Mouse (Mus musculus) hindbrain, embryonic 12.5 days (tissue): ENCODE results near the gene Man2a1. TPM values are rescaled to one million over a fixed set of nuclear protein-coding genes. Genes with fewer than 3 reads are reported as not detected.
"Not testable (repeated sequence)": the region's sequence is repeated elsewhere in the genome, so short reads cannot be mapped to it uniquely, and the experiment has no call there.

Experiments
- ATAC-seq: fragments of 200-750 bp; cut with Nextera tagmentation; 2 replicates; pipeline ENCODE4 v1.8.0; 2017; ENCODE audit warnings: moderate TSS enrichment; ENCODE audit not compliant: low FRiP score
- H3K27ac ChIP-seq: fragments of 300-500 bp; sonication (generic); 2 replicates; pipeline ENCODE4 v1.5.1; 2016; ENCODE audit warnings: mild to moderate bottlenecking
- H3K27me3 ChIP-seq: fragments of 300-500 bp; sonication (generic); 2 replicates; pipeline ENCODE4 v1.6.1; 2016; ENCODE audit warnings: mild to moderate bottlenecking
- H3K36me3 ChIP-seq: fragments of 300-500 bp; sonication (generic); 2 replicates; pipeline ENCODE4 v1.6.1; 2016; ENCODE audit warnings: mild to moderate bottlenecking
- H3K4me1 ChIP-seq: fragments of 300-500 bp; sonication (generic); 2 replicates; pipeline ENCODE4 v1.6.1; 2016
- H3K4me2 ChIP-seq: fragments of 300-500 bp; sonication (generic); replicated peaks from 2 replicates; pipeline ENCODE4 v1.6.1; 2016; ENCODE audit warnings: mild to moderate bottlenecking
- H3K4me3 ChIP-seq: fragments of 300-500 bp; sonication (generic); 2 replicates; pipeline ENCODE4 v1.5.1; 2016; ENCODE audit warnings: mild to moderate bottlenecking
- H3K9ac ChIP-seq: fragments of 300-500 bp; sonication (generic); 2 replicates; pipeline ENCODE4 v1.6.1; 2016; ENCODE audit warnings: mild to moderate bottlenecking, moderate library complexity
- H3K9me3 ChIP-seq: fragments of 300-500 bp; sonication (generic); replicated peaks from 2 replicates; pipeline ENCODE4 v1.6.1; 2016; ENCODE audit warnings: mild to moderate bottlenecking
- WGBS: fragments of 180-500 bp; shearing (Covaris S2); methylation state at CpG from one replicate; pipeline ENCODE4 v1.1.7; 2016; 5-methylcytosine and 5-hydroxymethylcytosine counted together
- polyA plus RNA-seq: library from polyadenylated mRNA; unstranded; fragments of >200 nt; fragmentation: Nextera tagmentation; extraction: Ambion mirVana; gene quantifications from 2 replicates; pipeline ENCODE4 v1.2.1, GENCODE M21; 2016

The Man2a1 gene
- polyA plus RNA-seq, 1 experiment from 2014 or later, result 6.5 TPM

- Histone ChIP-seq H3K36me3 (peaks cover 2% of the 10 kb centered on the region; the same call in 1 of the 2 replicates), H3K4me1 (no peaks in the 10 kb centered on the region), H3K9me3 (no peaks in the 10 kb centered on the region), H3K27ac (no peak overlapping the region), H3K9ac (no peak overlapping the region), H3K4me2 (no peak overlapping the region), H3K4me3 (no peak overlapping the region), H3K27me3 (no peaks in the 10 kb centered on the region)
- ATAC-seq, result no peak
- WGBS, result 93% methylated on average over 13 of the region's 13 CpGs
Measured at GRCm38 (mm10) chr17:64752126-64753019, 151.8 kb downstream of the Man2a1 start.

- H3K36me3 ChIP-seq, result peaks cover 2% of the 10 kb centered on the region; the same call in 1 of the 2 replicates
- H3K9ac ChIP-seq, result no peak overlapping the region
- no peak overlapping the region for H3K4me3 ChIP-seq
- WGBS, result 88% methylated on average over 6 of the region's 6 CpGs
- no peaks in the 10 kb centered on the region for H3K9me3 ChIP-seq
- H3K27me3 ChIP-seq, result no peaks in the 10 kb centered on the region
- H3K4me2 ChIP-seq, result no peak overlapping the region
- no peak overlapping the region for H3K27ac ChIP-seq
- ATAC-seq, result no peak
- no peaks in the 10 kb centered on the region for H3K4me1 ChIP-seq
Measured at GRCm38 (mm10) chr17:64753507-64753906, 153.0 kb downstream of the Man2a1 start.

DNA sequence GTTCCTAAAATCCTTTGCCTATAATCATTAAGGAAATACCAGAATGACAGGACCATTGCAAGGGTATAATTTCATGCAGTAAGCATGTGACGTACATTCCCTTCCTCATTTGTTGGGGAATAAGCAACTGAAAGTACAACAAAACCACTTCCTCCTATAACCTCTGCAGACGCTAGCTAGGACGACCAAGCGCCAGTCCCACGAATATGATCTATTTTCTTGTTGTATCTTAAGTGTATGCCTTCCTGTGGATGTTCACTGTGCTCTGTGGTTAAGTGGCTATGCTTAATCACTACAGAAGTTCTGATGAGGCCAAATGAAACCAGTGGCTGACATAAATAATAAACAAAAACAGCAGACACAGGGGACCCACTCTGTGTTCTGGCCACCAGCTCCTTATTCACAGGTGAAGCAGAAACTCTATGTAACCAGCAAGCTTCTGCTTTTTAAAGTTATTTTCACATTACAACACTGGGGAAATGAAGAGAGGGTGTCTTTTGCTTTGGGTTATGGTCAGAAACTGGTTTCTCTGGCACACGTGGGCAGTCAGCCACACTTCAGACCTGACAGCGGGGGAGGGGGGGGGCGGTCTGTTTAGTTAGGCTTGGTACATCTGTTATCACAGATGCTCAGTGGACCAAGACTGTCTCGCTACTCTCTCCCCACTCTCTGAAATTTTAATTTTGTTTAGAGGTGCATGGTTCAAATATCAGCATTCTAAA is 153.8 kb downstream of the Man2a1 start:
- H3K4me3 ChIP-seq, result no peak overlapping the region
- H3K4me2 ChIP-seq, result no peak overlapping the region
- no peaks in the 10 kb centered on the region for H3K9me3 ChIP-seq
- H3K27me3 ChIP-seq, result no peaks in the 10 kb centered on the region
- ATAC-seq, result no peak
- no peaks in the 10 kb centered on the region for H3K4me1 ChIP-seq
- no peak overlapping the region for H3K27ac ChIP-seq
- peaks cover 2% of the 10 kb centered on the region; the same call in 1 of the 2 replicates for H3K36me3 ChIP-seq
- 72% methylated on average over 9 of the region's 9 CpGs for WGBS
- H3K9ac ChIP-seq, result no peak overlapping the region

- no peaks in the 10 kb centered on the region for H3K9me3 ChIP-seq
- no peak overlapping the region for H3K27ac ChIP-seq
- no peaks in the 10 kb centered on the region for H3K4me1 ChIP-seq
- H3K9ac ChIP-seq, result no peak overlapping the region
- no peaks in the 10 kb centered on the region for H3K27me3 ChIP-seq
- ATAC-seq, result no peak
- 81% methylated on average over 5 of the region's 5 CpGs for WGBS
- peaks cover 2% of the 10 kb centered on the region; the same call in 1 of the 2 replicates for H3K36me3 ChIP-seq
- H3K4me3 ChIP-seq, result no peak overlapping the region
- no peak overlapping the region for H3K4me2 ChIP-seq
Measured at GRCm38 (mm10) chr17:64755191-64755590, 154.7 kb downstream of the Man2a1 start.

DNA sequence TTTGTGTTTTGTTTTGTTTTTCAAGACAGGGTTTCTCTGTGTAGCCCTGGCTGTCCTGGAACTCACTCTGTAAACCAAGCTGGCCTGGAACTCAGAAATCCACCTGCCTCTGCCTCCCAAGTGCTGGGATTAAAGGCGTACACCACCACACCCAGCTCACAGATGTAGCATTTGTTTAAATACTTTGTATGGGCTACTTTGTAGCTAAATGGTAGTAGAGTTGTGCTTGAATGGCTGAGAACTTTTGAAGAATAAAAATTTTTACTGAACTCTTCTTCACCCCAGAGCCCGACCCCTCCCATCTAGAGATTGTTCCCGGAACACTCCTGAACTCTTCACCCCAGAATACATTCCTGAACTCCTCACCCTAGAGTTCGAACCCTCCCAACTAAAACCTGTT is 162.1 kb downstream of the Man2a1 start:
- not testable (repeated sequence) for ATAC-seq, H3K36me3 ChIP-seq, H3K4me1 ChIP-seq, H3K4me2 ChIP-seq, H3K4me3 ChIP-seq, H3K9ac ChIP-seq, H3K9me3 ChIP-seq, H3K27ac ChIP-seq, H3K27me3 ChIP-seq
- 91% methylated on average over 4 of the region's 4 CpGs for WGBS

DNA sequence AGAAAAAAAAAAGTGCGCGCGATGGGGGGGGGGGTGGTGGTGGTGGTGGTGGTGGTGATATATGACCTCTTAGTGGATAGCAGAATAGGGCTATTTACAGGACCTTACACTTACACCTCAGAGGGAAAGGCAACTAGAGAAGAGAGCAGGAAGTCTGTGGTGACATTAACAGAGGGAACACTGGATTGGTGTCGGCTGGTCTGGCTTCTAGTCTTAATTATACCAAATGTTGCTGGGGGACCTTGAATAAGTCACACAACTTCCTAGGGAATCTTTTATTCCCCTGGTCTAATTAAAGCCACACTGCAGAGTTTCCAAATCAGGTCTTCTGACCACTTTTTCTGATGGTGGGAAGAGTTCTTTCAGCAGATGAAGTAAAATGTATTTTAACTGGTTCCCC is 163.0 kb downstream of the Man2a1 start:
- Histone ChIP-seq H3K4me3 (no peak overlapping the region), H3K4me1 (no peaks in the 10 kb centered on the region), H3K27ac (no peak overlapping the region), H3K9ac (no peak overlapping the region), H3K4me2 (no peak overlapping the region), H3K36me3 (no peaks in the 10 kb centered on the region), H3K27me3 (no peaks in the 10 kb centered on the region), H3K9me3 (no peaks in the 10 kb centered on the region)
- WGBS, result 98% methylated on average over 4 of the region's 4 CpGs
- no peak for ATAC-seq

DNA sequence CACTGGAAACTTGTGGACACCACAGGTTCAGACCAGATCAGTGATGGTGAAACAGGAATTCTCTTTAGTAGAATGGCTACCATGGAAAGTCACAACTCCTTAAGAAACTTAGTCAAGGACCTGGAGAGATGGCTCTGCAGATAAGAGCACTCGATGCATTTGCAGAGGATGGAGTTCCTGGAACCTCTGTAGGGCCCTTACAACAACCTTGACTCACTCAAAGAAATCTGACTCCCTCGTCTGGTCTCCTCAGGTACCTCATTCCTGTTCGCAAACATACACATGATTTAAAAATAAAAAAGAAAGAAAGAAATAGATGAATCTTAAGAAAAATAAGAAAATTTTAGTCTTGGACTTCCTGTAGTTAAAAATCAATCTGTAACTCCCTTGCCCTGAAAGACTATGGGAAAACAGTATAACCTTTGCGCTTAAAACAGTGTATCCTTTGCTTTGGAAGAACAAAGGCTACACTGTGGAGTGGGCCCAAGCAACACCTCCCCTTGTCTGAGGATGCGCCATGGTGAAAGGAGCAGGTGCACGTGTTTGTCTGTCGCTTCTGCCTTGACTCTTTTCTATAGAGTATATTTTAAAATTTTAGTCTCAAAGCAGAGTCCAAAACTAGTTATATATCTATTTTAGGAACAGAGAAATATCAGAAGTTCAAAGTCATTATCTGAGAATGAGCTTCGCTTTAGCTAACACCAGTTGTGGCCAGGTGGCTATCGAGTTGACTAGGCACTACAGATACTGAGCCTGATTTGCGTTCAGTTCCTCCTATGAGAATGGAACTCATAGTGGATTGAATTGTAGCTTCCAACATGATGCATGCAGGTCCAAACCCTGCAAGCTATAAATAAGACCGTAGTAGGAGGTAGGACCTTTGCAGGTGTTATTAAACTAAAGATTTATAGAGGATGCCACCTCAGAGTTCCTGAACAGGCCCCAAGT is 163.9 kb downstream of the Man2a1 start:
- H3K4me1 ChIP-seq, result no peaks in the 10 kb centered on the region
- no peak for ATAC-seq
- no peak overlapping the region for H3K27ac ChIP-seq
- no peak overlapping the region for H3K9ac ChIP-seq
- H3K9me3 ChIP-seq, result no peaks in the 10 kb centered on the region
- H3K4me2 ChIP-seq, result no peak overlapping the region
- 91% methylated on average over 11 of the region's 11 CpGs for WGBS
- no peaks in the 10 kb centered on the region for H3K36me3 ChIP-seq
- H3K27me3 ChIP-seq, result no peaks in the 10 kb centered on the region
- no peak overlapping the region for H3K4me3 ChIP-seq

DNA sequence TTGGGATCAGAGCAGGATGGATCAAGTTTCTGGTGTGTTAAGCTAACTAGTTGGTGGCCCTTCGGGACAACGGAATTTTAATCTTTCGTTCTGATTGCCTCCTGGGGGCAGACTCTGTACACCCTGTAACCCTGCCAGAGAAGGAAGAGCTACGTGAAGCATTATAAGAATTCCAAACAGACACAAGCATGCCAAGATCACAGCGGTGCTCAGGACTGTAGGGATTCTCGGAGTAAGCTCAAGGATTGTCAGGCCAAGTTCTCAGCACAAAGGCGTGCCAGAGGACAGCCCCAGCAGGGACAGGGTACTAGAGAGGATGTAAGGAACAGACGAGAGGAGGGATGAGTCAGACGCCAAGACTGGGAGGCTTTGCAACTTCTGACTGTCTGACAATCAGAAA is 164.8 kb downstream of the Man2a1 start:
- H3K9me3 ChIP-seq, result no peaks in the 10 kb centered on the region
- WGBS, result 62% methylated on average over 9 of the region's 9 CpGs
- H3K4me2 ChIP-seq, result no peak overlapping the region
- 0 out of 2 replicates have a peak, but pooled peaks cover 1% of the 10 kb centered on the region for H3K4me1 ChIP-seq
- no peaks in the 10 kb centered on the region for H3K36me3 ChIP-seq
- H3K4me3 ChIP-seq, result no peak overlapping the region
- H3K27ac ChIP-seq, result no peak overlapping the region
- H3K27me3 ChIP-seq, result no peaks in the 10 kb centered on the region
- ATAC-seq, result no peak
- no peak overlapping the region for H3K9ac ChIP-seq

- ATAC-seq, result no peak
- Histone ChIP-seq H3K4me2 (no peak overlapping the region), H3K4me3 (no peak overlapping the region), H3K27me3 (no peaks in the 10 kb centered on the region), H3K4me1 (0 out of 2 replicates have a peak, but pooled peaks cover 5% of the 10 kb centered on the region), H3K27ac (no peak overlapping the region), H3K9me3 (no peaks in the 10 kb centered on the region), H3K36me3 (no peaks in the 10 kb centered on the region), H3K9ac (no peak overlapping the region)
- WGBS, result 74% methylated on average over 6 of the region's 6 CpGs
Measured at GRCm38 (mm10) chr17:64766507-64766906, 166.0 kb downstream of the Man2a1 start.

DNA sequence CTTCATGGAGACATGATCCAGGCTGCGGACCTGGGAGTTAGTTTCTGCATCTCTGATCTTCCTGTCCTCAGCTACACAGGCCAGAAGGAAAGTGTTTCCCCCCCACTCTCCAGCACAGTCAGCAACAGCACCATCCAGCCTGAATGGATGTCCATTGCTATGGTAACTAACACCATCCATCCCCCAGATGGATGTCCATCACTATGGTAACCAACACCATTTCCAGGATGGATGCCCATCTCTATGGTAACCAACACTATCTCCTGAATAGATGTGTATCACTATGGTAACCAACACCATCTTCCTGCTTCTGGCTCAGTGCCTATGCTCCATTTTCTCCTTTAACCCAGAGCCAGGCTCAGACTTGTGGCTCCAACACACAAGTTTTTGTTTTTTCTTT is 169.7 kb downstream of the Man2a1 start:
- ATAC-seq, result peak; percentile 87
- Histone ChIP-seq H3K27me3 (no peaks in the 10 kb centered on the region), H3K36me3 (no peaks in the 10 kb centered on the region), H3K27ac (no peak overlapping the region), H3K9ac (no peak overlapping the region), H3K4me2 (no peak overlapping the region), H3K4me1 (0 out of 2 replicates have a peak, but pooled peaks cover 5% of the 10 kb centered on the region), H3K9me3 (no peaks in the 10 kb centered on the region), H3K4me3 (no peak overlapping the region)
- 78% methylated on average over 1 of the region's 1 CpGs for WGBS

- Histone ChIP-seq H3K27me3 (no peaks in the 10 kb centered on the region), H3K36me3 (no peaks in the 10 kb centered on the region), H3K9ac (no peak overlapping the region), H3K27ac (no peak overlapping the region), H3K9me3 (no peaks in the 10 kb centered on the region), H3K4me3 (no peak overlapping the region), H3K4me1 (0 out of 2 replicates have a peak, but pooled peaks cover 5% of the 10 kb centered on the region), H3K4me2 (no peak overlapping the region)
- no peak for ATAC-seq
Measured at GRCm38 (mm10) chr17:64772611-64773010, 172.1 kb downstream of the Man2a1 start.

- no peak for ATAC-seq
- Histone ChIP-seq H3K27ac (no peak overlapping the region), H3K4me2 (no peak overlapping the region), H3K9ac (no peak overlapping the region), H3K36me3 (no peaks in the 10 kb centered on the region), H3K4me3 (no peak overlapping the region), H3K4me1 (0 out of 2 replicates have a peak, but pooled peaks cover 5% of the 10 kb centered on the region), H3K9me3 (no peaks in the 10 kb centered on the region), H3K27me3 (no peaks in the 10 kb centered on the region)
- WGBS, result 90% methylated on average over 5 of the region's 5 CpGs
Measured at GRCm38 (mm10) chr17:64774218-64774617, 173.7 kb downstream of the Man2a1 start.
